Mouse (Mus musculus): ENCODE data around the gene Nr0b2. TPM values are rescaled to one million over a fixed set of nuclear protein-coding genes. Genes with fewer than 3 reads are reported as not detected.
A peak's percentile ranks its signal among the peaks of the same experiment; 100 is the strongest.
"Not testable (repeated sequence)": the region's sequence is repeated elsewhere in the genome, so short reads cannot be mapped to it uniquely, and the experiment has no call there.

The Nr0b2 gene
- 3.2 and 4.0 TPM in 2 replicates for polyA plus RNA-seq (2012; rRNA removed)

DNA sequence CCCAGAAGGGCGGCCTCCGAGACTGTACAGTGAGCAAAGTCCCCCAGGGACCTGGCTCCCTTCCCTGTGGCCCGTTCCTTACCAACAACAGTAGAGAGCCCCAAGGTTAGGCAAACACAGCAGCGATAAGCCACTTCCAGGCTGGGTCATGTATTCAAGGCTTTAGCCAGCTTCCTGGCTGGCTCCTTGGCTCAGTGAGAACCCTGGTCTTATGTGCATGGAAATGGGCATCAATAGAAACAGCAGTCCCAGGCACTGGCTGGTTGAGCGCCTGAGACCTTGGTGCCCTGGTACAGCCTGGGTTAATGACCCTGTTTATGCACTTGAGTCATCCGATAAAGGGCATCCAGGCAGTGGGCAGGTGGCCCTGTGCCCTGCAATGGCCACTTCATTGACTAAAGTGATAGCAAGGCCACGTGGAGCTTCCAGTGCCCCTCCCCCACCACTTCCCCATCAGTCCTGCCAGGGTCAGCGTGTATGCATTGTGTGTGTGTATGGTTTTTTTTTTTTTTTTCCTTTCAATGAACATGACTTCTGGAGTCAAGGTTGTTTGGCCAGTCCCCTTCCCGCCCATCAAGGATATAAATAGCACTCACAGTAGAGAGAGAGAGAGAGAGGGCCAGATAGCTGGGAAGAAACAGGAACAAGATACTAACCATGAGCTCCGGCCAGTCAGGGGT lies at the start of gene Nr0b2:
Gene Nr0b2, plus strand, starts transcription at position 609 of the 680 bp plus-strand sequence.
- H3K27me3 ChIP-seq (ENCODE audit: control insufficient read depth, insufficient read depth, low read length), result no peaks in the 10 kb centered on the region
- 52% methylated on average over 10 of the region's 10 CpGs for WGBS
- H3K4me3 ChIP-seq (ENCODE audit: extremely low read depth, insufficient read depth, insufficient read length), result peak within 1 kb of the TSS; percentile 11; the same call in 1 of the 2 replicates
- H3K27ac ChIP-seq (ENCODE audit: insufficient read depth, low read length), result no peak within 1 kb of the TSS
- no peaks in the 10 kb centered on the region for H3K36me3 ChIP-seq (ENCODE audit: control insufficient read depth, insufficient read depth, low read length)
- DNase-seq (ENCODE audit: low read depth in 1 of 2, low spot score in 2 of 2), result no peak
- no peak; the same call in 1 of the 2 replicates for TF ChIP-seq POLR2A (IDR thresholded peaks at IDR 0.05; ENCODE audit: low read depth, low read length)
- no peaks in the 10 kb centered on the region for H3K4me1 ChIP-seq (ENCODE audit: control insufficient read depth, insufficient read depth, insufficient read length)

DNA sequence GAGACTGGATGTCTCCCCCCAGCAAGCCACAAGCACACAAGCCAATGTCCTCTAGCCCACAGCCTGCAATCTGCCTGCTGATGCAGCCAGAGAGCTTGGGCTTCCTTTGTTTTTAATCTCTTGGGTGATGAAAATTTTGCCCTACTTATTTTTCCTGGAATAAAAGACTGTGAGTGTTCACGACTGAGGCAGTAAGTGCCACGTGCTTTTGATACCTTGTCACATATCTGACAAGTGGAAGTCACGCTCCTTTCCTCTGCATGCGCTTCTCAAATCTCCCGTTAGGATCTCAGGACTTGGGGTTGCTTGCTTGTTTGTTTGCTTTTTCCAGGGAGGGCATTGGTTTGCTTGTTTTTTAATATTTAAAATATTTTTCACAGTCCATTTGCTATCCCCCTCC lies 48.9 kb upstream of the Nr0b2 start:
- H3K27ac ChIP-seq (ENCODE audit: insufficient read depth, low read length), result no peak overlapping the region
- no peak for DNase-seq (ENCODE audit: low read depth in 1 of 2, low spot score in 2 of 2)
- H3K36me3 ChIP-seq (ENCODE audit: control insufficient read depth, insufficient read depth, low read length), result no peaks in the 10 kb centered on the region
- TF ChIP-seq POLR2A (IDR thresholded peaks at IDR 0.05; ENCODE audit: low read depth, low read length), result no peak
- TF ChIP-seq CTCF (IDR thresholded peaks at IDR 0.05; ENCODE audit: extremely low read depth, insufficient read depth, insufficient read length, insufficient replicate concordance), result no peak
- WGBS, result 56% methylated on average over 5 of the region's 5 CpGs
- no peaks in the 10 kb centered on the region for H3K27me3 ChIP-seq (ENCODE audit: control insufficient read depth, insufficient read depth, low read length)
- no peak overlapping the region for H3K4me3 ChIP-seq (ENCODE audit: extremely low read depth, insufficient read depth, insufficient read length)
- no peaks in the 10 kb centered on the region for H3K4me1 ChIP-seq (ENCODE audit: control insufficient read depth, insufficient read depth, insufficient read length)

DNA sequence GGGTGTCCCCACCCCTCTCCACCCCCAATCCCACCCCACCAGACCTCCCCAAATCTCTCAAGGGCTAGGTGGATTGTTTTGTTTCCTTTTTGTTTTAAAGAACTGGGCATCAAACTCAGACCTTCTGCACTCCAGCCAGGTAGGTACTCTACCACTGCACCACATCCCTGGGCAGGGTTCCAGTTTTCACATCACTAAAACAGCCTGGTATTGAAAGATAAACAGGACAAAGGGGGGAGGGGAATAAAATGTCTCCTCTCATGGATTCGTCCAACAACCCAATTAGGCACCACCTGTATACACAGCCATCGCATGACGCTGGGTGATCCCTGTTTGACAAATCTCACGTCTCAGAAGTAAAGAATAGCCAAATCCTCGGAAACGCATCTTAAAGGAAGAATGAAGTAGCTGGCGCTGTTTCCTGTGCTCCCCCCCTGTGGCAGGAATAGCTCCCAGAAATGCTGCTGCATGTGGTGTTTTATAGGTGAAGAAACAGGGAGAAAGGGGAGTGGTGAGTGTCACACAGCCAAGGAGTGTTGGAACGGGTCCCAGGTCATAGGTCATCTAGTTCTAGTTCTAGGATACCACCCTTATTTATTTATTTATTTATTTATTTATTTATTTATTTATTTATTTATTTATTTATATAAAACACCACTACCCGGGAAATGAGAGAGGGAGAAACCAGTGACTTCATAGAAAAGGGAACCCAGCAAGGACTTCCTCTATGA lies 48.3 kb upstream of the Nr0b2 start:
- H3K27ac ChIP-seq (ENCODE audit: insufficient read depth, low read length), result no peak overlapping the region
- no peak overlapping the region for H3K4me3 ChIP-seq (ENCODE audit: extremely low read depth, insufficient read depth, insufficient read length)
- TF ChIP-seq CTCF (IDR thresholded peaks at IDR 0.05; ENCODE audit: extremely low read depth, insufficient read depth, insufficient read length, insufficient replicate concordance) (no peak), POLR2A (IDR thresholded peaks at IDR 0.05; ENCODE audit: low read depth, low read length) (no peak)
- no peak for DNase-seq (ENCODE audit: low read depth in 1 of 2, low spot score in 2 of 2)
- no peaks in the 10 kb centered on the region for H3K27me3 ChIP-seq (ENCODE audit: control insufficient read depth, insufficient read depth, low read length)
- no peaks in the 10 kb centered on the region for H3K36me3 ChIP-seq (ENCODE audit: control insufficient read depth, insufficient read depth, low read length)
- 73% methylated on average over 9 of the region's 9 CpGs for WGBS
- no peaks in the 10 kb centered on the region for H3K4me1 ChIP-seq (ENCODE audit: control insufficient read depth, insufficient read depth, insufficient read length)

DNA sequence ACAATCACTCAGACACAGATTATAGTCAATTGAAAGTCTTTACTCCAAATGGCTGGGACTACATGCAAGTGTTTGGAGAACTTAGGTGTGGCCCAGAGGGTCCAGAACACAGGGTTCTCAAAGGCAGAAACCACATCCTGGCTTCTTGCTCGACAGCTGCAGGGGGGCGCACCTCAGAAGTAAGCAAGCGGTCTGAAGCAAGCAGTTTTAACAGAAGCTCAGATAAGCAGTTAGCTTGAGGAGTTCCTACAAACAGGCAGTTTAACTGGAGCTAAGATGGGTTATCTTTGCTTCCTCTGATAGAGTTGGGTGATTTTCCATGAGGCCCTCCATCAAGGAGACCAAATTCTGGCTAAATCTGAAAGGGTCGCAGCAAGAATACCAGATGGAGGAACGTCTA lies 46.6 kb upstream of the Nr0b2 start:
- Histone ChIP-seq H3K4me1 (ENCODE audit: control insufficient read depth, insufficient read depth, insufficient read length) (no peaks in the 10 kb centered on the region), H3K4me3 (ENCODE audit: extremely low read depth, insufficient read depth, insufficient read length) (no peak overlapping the region), H3K36me3 (ENCODE audit: control insufficient read depth, insufficient read depth, low read length) (no peaks in the 10 kb centered on the region), H3K27ac (ENCODE audit: insufficient read depth, low read length) (peak overlapping the region; percentile 39; the same call in 1 of the 2 replicates), H3K27me3 (ENCODE audit: control insufficient read depth, insufficient read depth, low read length) (no peaks in the 10 kb centered on the region)
- DNase-seq (ENCODE audit: low read depth in 1 of 2, low spot score in 2 of 2), result no peak
- 17% methylated on average over 5 of the region's 5 CpGs for WGBS
- TF ChIP-seq POLR2A (IDR thresholded peaks at IDR 0.05; ENCODE audit: low read depth, low read length) (no peak), CTCF (IDR thresholded peaks at IDR 0.05; ENCODE audit: extremely low read depth, insufficient read depth, insufficient read length, insufficient replicate concordance) (no peak)

DNA sequence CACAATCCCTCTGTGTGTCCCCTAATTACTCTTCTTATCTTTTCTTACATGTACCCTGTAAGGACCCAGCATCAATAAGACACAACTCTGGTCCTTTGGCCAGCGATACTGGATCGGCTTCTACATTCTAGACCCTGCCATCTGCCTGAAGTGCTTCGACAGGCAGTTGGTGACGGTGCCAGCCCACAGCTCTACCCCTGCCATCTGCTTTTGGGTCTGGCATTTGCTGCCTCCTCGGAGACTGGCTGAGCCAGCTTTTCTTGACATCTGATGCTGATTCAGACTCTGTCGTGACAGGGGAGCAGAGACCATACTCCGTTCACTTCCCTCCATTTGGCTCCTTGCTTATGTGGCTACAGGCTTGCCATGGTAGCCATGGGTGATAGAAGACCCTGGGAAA lies 44.2 kb upstream of the Nr0b2 start:
- Histone ChIP-seq H3K27me3 (ENCODE audit: control insufficient read depth, insufficient read depth, low read length) (no peaks in the 10 kb centered on the region), H3K4me3 (ENCODE audit: extremely low read depth, insufficient read depth, insufficient read length) (no peak overlapping the region), H3K4me1 (ENCODE audit: control insufficient read depth, insufficient read depth, insufficient read length) (no peaks in the 10 kb centered on the region), H3K36me3 (ENCODE audit: control insufficient read depth, insufficient read depth, low read length) (no peaks in the 10 kb centered on the region), H3K27ac (ENCODE audit: insufficient read depth, low read length) (no peak overlapping the region)
- no peak for TF ChIP-seq POLR2A (IDR thresholded peaks at IDR 0.05; ENCODE audit: low read depth, low read length)
- TF ChIP-seq CTCF (IDR thresholded peaks at IDR 0.05; ENCODE audit: extremely low read depth, insufficient read depth, insufficient read length, insufficient replicate concordance), result no peak
- 90% methylated on average over 7 of the region's 7 CpGs for WGBS
- DNase-seq (ENCODE audit: low read depth in 1 of 2, low spot score in 2 of 2), result no peak

DNA sequence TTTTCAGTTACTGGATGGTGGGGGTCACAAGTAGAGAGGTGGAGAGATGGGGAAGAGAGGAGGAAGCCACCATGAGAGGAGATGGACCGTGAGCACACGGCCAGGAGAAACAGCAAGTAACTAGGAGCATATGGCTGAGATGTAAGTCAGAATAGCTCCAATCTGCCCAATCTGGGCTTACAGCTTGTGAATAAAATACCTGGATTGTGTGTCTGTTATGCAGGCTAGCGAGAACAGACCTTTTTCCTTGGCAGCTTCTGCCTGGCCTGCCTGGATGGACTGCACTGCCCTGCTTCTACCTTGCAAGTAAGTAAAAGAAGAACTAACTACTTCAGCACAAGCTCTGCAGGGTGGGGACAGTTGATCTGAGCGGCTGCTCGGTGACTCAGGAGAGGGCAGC lies 42.1 kb upstream of the Nr0b2 start:
- Histone ChIP-seq H3K4me3 (ENCODE audit: extremely low read depth, insufficient read depth, insufficient read length) (no peak overlapping the region), H3K4me1 (ENCODE audit: control insufficient read depth, insufficient read depth, insufficient read length) (no peaks in the 10 kb centered on the region), H3K27ac (ENCODE audit: insufficient read depth, low read length) (no peak overlapping the region), H3K27me3 (ENCODE audit: control insufficient read depth, insufficient read depth, low read length) (no peaks in the 10 kb centered on the region), H3K36me3 (ENCODE audit: control insufficient read depth, insufficient read depth, low read length) (no peaks in the 10 kb centered on the region)
- WGBS, result 81% methylated on average over 5 of the region's 5 CpGs
- no peak for DNase-seq (ENCODE audit: low read depth in 1 of 2, low spot score in 2 of 2)
- TF ChIP-seq CTCF (IDR thresholded peaks at IDR 0.05; ENCODE audit: extremely low read depth, insufficient read depth, insufficient read length, insufficient replicate concordance), result no peak
- TF ChIP-seq POLR2A (IDR thresholded peaks at IDR 0.05; ENCODE audit: low read depth, low read length), result no peak

DNA sequence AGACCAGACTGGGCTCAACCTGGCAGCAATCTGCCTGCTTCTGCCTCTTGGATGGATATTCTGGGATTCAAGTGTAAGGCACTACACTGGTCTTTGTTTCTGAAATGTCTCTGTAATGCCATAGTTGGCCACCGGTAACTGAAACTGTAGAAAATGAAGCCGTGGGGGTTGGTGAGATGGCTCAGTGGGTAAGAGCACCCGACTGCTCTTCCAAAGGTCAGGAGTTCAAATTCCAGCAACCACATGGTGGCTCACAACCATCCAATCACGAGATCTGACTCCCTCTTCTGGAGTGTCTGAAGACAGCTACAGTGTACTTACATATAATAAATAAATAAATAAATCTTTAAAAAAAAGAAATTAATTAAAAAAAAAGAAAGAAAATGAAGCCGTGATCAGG lies 40.7 kb upstream of the Nr0b2 start:
- not testable (repeated sequence) for H3K27ac ChIP-seq (ENCODE audit: insufficient read depth, low read length); H3K36me3 ChIP-seq (ENCODE audit: control insufficient read depth, insufficient read depth, low read length); DNase-seq (ENCODE audit: low read depth in 1 of 2, low spot score in 2 of 2)

More for the DNA sequence above, 40.7 kb upstream of the Nr0b2 start:
- WGBS, result 66% methylated on average over 5 of the region's 5 CpGs
- not testable (repeated sequence) for H3K4me3 ChIP-seq (ENCODE audit: extremely low read depth, insufficient read depth, insufficient read length); H3K4me1 ChIP-seq (ENCODE audit: control insufficient read depth, insufficient read depth, insufficient read length); H3K27me3 ChIP-seq (ENCODE audit: control insufficient read depth, insufficient read depth, low read length)

Data from spleen, adult 2 months (tissue).